Mouse (Mus musculus): ENCODE measurements at regions not wholly inside any gene's neighbourhood (a gene's known extent, or its start where the extent isn't known, plus 50 kb on each side); places are given as distances from the start of the nearest gene placed in this dataset.

- no peak for DNase-seq (ENCODE audit: low spot score)
Measured at GRCm38 (mm10) chr15:88202736-88203135, 397.4 kb upstream of the Zdhhc25 start.

- no peak for DNase-seq (ENCODE audit: low spot score)
Measured at GRCm38 (mm10) chr15:88213356-88213755, 386.7 kb upstream of the Zdhhc25 start.

- DNase-seq (ENCODE audit: low spot score), result no peak
Measured at GRCm38 (mm10) chr15:88214286-88214685, 385.8 kb upstream of the Zdhhc25 start.

GRCm38 (mm10) chr15:88229456-88229855 is 370.6 kb upstream of the Zdhhc25 start:
- no peak for DNase-seq (ENCODE audit: low spot score)

GRCm38 (mm10) chr15:88244606-88245005 is 355.5 kb upstream of the Zdhhc25 start:
- no peak for DNase-seq (ENCODE audit: low spot score)

DNA sequence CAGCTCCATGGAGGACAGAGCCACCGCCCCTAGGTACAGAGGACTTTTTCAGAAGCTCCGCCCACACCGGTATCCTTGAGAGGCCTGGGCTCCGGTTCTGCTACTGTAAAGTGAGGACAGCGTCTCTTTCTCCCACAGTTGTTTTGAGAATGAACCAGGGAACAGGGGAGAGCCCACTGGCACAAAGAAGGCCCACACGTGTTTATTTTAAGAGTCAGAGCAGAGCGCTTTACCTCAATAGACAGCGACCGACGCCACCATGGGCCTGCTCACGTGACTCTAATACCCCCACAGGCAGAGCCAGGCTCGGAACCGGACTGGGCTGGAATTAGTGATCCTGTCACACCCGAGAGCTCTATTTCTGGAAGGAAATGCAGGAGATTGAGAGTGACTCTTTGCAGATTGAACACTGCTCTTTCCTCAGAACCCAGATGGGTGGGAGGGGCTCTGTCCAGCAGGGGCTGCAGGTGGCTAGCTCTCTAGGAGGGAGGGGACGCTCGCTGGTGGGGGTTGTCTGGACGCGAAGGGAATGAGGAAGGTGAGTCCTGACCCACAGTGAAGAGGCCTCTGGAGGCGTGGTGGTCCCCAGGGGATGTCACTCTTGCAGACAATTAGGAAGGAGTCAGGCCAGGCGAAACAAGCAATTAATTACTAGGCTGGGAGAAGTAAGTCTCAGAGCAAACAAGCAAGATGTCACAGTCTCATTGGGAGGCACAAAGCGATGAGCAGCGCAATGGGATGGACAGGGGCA is 354.4 kb upstream of the Zdhhc25 start:
- no peak for DNase-seq (ENCODE audit: low spot score)

- DNase-seq (ENCODE audit: low spot score), result peak; percentile 96
Measured at GRCm38 (mm10) chr15:88247974-88248625, 352.0 kb upstream of the Zdhhc25 start.

- DNase-seq (ENCODE audit: low spot score), result no peak
Measured at GRCm38 (mm10) chr15:88288051-88288450, 312.1 kb upstream of the Zdhhc25 start.

DNA sequence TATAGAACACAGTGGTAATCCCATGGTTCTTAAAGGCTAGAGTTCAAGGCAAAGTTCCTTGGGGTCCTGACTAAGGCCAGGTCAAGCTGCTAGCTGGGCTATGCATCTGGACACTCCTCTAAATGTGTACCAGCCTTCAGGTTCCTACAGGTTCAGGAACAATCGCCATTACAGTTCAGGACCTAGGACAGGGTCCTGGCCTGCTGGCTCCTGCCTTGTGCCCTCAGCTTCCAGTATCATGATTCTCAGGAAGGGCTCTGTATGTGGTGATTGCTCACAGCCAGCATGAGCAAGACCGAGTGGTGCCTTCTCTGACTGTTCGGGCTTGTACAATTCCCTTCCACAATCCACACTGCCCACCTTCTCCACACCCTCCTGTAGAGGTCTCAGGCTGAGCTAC is 311.4 kb upstream of the Zdhhc25 start:
- DNase-seq (ENCODE audit: low spot score), result no peak

GRCm38 (mm10) chr15:88290740-88291363 is 309.2 kb upstream of the Zdhhc25 start:
- DNase-seq (ENCODE audit: low spot score), result no peak

DNA sequence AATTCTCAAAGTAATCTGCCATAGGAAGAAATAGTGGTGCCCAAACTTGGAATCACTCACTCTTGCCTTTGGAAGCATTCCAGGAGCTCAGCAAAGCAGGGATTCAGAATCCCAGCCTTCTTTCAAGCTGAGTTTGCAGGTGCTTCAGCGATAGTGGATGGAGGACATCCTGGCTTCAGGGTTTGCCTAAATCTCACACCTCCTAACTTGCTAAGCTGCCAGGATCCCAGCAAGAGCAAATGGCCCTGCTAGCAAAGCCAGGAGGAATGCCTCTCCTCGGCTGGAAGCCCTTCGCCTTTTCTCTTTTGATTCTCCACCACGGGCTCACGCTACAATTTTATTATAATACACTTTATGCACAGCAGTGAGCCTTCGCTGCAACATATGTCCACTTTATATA is 301.0 kb upstream of the Zdhhc25 start:
- DNase-seq (ENCODE audit: low spot score), result no peak

- no peak for DNase-seq (ENCODE audit: low spot score)
Measured at GRCm38 (mm10) chr15:88311158-88311557, 288.9 kb upstream of the Zdhhc25 start.

DNA sequence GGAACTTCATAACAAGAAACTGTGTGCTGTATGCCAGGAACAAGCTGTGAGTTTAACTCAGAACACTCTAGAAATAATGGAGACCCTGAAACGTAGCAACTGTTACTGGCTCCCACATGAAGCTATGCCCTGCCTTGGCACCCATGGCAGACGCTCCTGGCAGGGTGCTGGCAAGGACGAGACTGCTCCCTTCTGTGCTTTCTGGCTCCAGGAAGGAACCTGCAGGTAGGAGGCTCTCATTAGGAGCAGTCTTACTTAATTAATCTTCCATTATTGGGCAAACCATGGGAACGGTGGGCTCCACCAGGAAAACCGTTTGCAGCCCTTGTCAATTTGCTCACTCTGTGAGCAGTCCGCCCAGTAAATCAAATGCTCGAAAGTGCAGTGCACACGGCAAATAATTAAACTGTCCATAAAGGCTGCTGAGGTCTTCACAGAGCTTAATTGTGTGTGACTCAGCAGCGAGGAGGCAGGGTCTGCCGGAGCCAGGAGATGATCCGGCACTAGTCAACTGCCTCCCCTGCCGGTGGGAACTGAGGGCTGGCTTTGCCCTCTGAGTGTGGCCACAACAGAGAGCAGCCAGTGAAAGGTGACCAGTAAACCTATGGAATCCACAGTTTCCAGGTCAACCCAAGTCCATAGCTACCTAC is 285.2 kb upstream of the Zdhhc25 start:
- no peak for DNase-seq (ENCODE audit: low spot score)

- DNase-seq (ENCODE audit: low spot score), result no peak
Measured at GRCm38 (mm10) chr15:88318048-88318447, 282.1 kb upstream of the Zdhhc25 start.

DNA sequence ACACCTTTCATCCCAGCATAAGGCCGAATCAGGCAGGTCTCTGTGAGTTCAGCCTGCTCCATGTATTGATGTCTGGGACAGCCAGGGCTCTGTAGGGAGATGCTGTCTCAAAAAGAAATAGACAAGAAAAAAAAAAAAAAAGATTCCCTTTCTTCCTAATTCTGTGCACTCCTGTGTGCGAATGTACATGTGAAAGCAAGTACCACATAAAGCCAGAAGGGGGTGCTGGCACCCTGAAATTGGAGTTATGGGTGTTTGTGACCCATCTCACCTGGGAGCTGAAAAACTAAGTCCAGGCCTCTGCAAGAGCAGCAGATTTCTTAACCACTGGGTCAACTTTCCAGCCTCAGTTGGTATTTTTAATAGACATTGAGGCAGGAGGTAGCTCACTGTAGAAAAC is 280.6 kb upstream of the Zdhhc25 start:
- DNase-seq (ENCODE audit: low spot score), result no peak

DNA sequence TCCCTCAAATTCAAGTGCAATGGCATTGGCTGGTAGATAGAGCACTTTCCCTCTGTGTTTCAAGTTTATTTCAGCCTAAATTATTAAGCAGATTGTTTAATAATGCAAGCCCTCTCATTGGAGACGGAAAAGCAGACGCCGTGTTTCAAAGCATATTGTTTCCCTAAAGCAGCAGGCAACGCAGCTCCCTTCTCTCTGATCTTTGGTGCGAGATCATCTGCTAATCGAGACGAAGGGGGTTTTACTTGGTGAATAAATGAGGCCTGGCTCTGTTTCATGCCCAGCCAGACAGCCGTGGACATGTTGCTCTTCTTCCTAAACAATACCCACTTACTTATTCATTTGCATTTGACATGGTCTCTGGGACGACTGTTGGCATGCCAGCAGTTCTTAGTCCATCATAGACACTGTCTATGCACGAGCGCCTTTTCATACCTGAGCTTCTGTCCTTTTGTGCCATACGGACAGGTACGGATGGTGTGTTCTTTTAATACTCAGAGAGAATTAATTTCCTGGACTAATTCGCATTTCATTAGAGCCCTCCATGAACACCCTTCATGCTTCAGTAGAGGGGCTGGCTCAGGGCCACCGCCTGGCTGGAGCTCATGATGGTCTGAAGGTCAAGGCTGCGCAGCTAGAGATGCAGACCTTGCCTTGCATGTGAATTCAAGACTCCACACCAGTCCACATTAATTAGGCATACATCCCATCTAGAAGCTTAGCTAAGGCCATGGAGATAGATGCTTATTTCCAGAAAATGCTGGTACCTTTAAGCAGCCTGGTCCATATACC is 276.3 kb upstream of the Zdhhc25 start:
- no peak for DNase-seq (ENCODE audit: low spot score)

- DNase-seq (ENCODE audit: low spot score), result no peak
Measured at GRCm38 (mm10) chr15:88325108-88325507, 275.0 kb upstream of the Zdhhc25 start.

GRCm38 (mm10) chr15:88353206-88353605 is 246.9 kb upstream of the Zdhhc25 start:
- no peak for DNase-seq (ENCODE audit: low spot score)

DNA sequence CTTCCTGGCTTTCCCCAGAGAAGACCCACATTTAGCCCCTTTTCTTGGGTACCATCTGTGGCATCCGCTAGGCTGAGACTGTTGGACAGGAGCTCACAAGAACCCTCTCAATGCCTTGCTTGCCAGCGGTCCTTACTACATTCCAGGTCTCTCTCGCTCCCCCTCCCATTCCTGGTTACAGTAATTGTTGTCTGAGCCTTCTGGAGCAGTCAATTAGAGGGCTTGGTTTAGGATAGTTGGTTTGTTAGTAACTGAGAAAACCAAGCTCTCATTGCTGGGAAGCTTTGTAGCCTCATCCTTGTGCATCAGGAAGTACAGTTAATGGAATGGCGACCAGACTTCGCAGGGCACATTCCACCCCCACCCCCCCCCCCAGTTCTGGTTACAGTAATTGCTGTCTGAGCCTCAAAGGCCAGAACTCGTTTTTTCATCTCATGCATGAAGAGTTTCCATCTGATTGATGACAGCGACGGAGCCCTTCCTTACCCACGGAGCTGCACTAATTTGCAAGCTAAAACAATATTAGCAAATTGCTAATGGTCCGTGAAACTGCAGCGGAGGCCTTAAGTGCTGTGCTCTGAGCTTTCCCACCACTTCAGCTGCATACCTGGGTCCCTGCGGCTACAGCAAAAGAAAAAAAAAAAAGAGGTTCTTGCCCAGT is 239.6 kb upstream of the Zdhhc25 start:
- DNase-seq (ENCODE audit: low spot score), result no peak

- no peak for DNase-seq (ENCODE audit: low spot score)
Measured at GRCm38 (mm10) chr15:88361351-88361750, 238.8 kb upstream of the Zdhhc25 start.

DNA sequence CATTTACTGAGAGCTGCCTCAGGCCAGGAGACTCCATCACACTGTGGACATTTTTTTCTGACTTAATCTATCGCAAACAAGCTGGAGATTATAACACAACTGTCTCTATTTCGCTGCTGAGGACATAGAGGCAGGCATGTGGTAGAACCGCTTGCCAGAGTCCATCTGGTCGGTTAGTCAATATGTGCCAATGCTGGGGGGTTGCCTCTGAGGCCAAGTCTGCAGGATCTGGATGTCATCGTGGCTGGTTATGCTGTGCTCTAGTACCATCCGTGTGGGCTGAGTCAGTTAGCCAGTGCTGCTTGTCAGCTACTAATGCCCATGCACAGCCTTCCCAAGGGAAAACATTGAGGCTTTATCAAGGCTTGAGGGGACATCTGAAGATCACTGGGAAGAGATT is 237.1 kb upstream of the Zdhhc25 start:
- DNase-seq (ENCODE audit: low spot score), result no peak

All from testis, postnatal 10 days (tissue).